Mouse (Mus musculus) adipocyte (in vitro differentiated cells): ENCODE data around the gene Gna11.

Experiments used
- DNase-seq: peaks from one replicate; pipeline ENCODE4 v3.0.0-alpha.2; 2016; ENCODE audit warnings: low spot score

Gene Gna11

DNA sequence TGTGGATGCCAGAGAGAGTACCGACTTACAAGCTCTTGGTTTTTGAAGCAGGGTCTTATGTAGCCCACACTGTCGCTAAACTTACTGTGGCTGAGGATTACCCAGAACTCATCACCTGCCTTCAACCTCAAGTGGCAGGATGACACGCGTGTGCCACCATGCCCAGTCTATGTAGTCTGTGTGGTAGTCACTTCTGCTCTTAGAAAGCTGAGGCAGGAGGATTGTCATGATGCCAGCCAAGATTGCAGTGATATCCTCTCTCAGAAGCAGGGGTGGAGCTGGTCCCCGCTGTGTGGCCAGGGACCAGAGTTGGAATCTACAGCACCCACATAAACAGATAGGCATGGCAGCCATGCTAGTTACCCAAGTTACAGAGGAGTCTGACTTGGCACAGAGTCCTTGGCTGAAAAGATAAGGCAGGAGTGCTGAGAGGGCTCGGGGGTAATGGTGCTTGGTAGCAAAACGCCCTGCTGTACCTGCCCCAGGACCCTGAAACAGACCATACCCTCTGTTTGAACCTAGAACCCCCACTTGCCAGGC, 59.4 kb downstream of the Gna11 start:
- no peak for DNase-seq

DNA sequence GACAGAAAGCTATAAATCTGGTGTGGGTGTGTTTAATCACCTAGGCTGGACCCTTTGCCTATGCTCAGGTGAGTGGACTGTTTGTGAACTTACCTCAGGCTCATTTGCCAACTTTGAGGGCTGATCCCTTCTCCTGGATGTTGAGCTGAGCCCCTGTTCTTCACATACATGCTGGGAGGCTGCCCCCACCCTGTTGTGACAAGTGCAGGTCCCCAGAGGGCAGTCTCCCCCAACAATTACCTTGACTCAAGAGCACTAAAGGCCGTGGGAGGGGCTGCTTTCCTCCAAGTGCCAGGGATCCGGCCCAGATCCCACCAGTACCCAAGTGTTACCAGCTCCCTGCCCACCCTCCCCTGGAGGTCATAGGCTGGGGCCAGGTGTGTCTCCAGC, 59.9 kb downstream of the Gna11 start:
- no peak for DNase-seq

DNA sequence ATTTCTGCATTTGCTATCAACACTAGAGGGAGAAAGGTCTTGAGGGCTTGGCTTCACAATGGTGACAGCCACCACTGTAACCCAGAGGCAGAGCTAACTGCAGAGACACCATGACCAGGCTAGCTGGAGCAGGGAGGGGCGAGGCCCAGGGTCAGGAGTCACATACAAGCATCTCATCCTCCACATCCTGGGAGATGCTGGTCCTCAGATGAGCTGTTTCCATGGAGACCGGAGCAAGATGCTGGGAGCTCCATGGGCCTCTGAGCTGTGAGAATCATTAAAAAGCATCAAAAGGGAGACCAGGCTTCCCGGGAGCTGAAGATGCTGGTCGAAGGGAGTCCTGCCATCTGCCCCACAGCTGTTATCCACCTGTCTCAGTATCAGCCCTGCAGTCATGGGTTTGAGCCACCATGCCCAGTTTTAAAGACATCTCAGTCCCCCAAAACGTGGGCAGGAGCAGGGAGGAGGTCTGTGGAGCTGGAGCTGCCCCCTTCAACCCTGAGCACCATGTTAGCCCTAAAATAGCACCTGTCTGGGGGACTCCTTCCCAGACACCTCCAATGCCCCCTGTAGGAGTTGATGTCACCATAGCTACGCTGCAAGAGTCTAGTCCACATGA, 60.4 kb downstream of the Gna11 start:
- no peak for DNase-seq

DNA sequence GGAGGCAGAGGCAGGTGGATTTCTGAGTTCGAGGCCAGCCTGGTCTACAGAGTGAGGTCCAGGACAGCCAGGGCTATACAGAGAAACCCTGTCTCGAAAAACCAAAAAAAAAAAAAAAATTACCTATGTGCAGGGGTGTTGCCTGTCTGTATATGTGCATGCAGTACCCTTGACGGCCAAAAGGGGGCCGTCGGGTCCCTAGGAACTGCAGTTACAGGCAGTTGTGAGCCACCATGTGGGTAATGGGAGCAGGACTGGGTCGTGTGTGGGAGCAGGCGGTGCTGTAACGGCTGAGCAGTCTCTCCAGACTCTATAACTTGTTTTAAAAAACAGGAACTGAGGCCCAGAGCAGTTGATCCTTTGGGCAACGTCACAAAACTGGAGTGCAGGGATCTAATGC, 61.0 kb downstream of the Gna11 start:
- no peak for DNase-seq

DNA sequence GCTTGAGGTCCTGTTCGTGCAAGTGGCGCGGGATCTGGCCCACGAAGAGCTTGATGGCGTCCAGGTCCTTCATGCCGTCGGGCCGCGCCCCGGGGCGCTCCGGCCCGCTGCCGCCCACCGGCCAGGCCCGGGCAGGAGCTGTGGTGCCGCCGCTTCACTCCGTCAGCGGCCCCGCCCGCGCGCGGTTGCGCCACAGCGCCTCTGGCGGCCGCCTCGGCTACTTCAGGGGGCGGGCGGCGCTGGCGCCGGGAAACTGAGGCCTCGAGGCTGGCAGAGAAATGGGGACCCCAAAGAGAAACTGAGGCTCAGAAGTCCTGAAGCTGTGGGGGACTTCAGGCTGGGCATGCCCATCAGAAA, 62.5 kb downstream of the Gna11 start, which contains the start of gene Celf5:
Gene Celf5, minus strand, starts transcription at position 177 of the 357 bp plus-strand sequence.
- no peak for DNase-seq

DNA sequence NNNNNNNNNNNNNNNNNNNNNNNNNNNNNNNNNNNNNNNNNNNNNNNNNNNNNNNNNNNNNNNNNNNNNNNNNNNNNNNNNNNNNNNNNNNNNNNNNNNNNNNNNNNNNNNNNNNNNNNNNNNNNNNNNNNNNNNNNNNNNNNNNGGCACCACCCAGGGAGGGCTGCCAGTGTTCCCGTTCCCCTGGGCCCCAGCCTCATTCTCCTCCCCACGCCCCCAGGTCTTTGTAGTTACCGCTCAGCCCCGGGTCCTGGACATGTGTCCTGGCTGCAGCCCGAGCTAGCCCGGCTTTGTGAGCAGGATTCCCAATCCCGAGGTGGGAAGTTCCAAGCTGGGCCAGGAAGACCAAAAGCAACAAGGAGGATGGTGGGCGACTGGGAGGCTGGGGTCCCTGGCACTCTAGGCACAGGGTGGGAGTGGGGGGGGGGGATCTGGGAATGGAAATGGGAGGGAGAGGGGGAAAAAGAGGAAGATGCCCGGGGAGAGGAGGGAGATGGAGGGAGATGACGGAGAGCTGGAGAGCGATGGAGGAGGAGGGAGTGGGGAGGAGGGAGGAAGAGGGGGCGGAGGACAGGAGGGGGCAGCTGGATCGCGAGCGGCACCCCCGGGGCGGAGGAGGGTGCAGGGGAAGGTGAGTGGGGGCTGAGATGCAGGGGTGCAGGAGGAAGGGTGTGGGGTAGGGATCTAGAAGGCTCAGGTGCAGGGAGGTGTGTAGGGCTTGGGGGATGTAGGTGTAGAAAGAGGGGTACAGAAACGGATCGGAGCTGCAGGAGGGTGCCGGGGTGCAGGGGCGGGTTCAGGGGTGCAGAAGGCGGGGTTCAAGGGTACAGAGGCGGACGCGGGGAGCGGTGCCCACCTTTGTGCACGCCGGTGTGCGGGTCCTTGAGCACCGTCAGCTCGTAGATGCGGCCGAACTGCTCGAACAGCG, 63.1 kb downstream of the Gna11 start:
- DNase-seq = no peak
